Mouse (Mus musculus): ENCODE data around the gene Epn3. TPM values are rescaled to one million over a fixed set of nuclear protein-coding genes. Genes with fewer than 3 reads are reported as not detected.

Gene Epn3
- polyA plus RNA-seq, 1 experiment from 2014 or later: 0.78 TPM

Other genes starting within 250 kb of the Epn3 start
- gene Gm21885, start 218.1 kb downstream of the Epn3 start, polyA plus RNA-seq (2015; fragmentation: Nextera tagmentation; extraction: Ambion mirVana): not detected in 2 replicates
- 124 and 132 TPM in 2 replicates for gene Luc7l3, start 178.0 kb downstream of the Epn3 start, polyA plus RNA-seq (2015; fragmentation: Nextera tagmentation; extraction: Ambion mirVana)
- 16.2 and 20.0 TPM in 2 replicates for gene Ankrd40, start 172.0 kb downstream of the Epn3 start, polyA plus RNA-seq (2015; fragmentation: Nextera tagmentation; extraction: Ambion mirVana)
- 2.6 and 2.8 TPM in 2 replicates for gene Abcc3, start 107.0 kb downstream of the Epn3 start, polyA plus RNA-seq (2015; fragmentation: Nextera tagmentation; extraction: Ambion mirVana)
- 0.21 and 0.23 TPM in 2 replicates for gene Cacna1g, start 25.8 kb downstream of the Epn3 start, polyA plus RNA-seq (2015; fragmentation: Nextera tagmentation; extraction: Ambion mirVana)
- 0.09 TPM in 1 of 2 replicates, not detected in the other for gene Spata20, start 13.8 kb downstream of the Epn3 start, polyA plus RNA-seq (2015; fragmentation: Nextera tagmentation; extraction: Ambion mirVana)
- 0.14 and 0.17 TPM in 2 replicates for gene Mycbpap, start 21.8 kb upstream of the Epn3 start, polyA plus RNA-seq (2015; fragmentation: Nextera tagmentation; extraction: Ambion mirVana)
- 2.4 and 3.2 TPM in 2 replicates for gene Rsad1, start 49.3 kb upstream of the Epn3 start, polyA plus RNA-seq (2015; fragmentation: Nextera tagmentation; extraction: Ambion mirVana)
- gene Chad, start 65.1 kb upstream of the Epn3 start, polyA plus RNA-seq (2015; fragmentation: Nextera tagmentation; extraction: Ambion mirVana): 0.94 and 1.3 TPM in 2 replicates
- 2.7 and 3.0 TPM in 2 replicates for gene Acsf2, start 101.9 kb upstream of the Epn3 start, polyA plus RNA-seq (2015; fragmentation: Nextera tagmentation; extraction: Ambion mirVana)
- 114 and 118 TPM in 2 replicates for gene Lrrc59, start 129.8 kb upstream of the Epn3 start, polyA plus RNA-seq (2015; fragmentation: Nextera tagmentation; extraction: Ambion mirVana)
- gene Mrpl27, start 153.8 kb upstream of the Epn3 start, polyA plus RNA-seq (2015; fragmentation: Nextera tagmentation; extraction: Ambion mirVana): 109 and 134 TPM in 2 replicates
- gene Eme1, start 154.0 kb upstream of the Epn3 start, polyA plus RNA-seq (2015; fragmentation: Nextera tagmentation; extraction: Ambion mirVana): 16.2 and 16.8 TPM in 2 replicates
- gene Xylt2, start 177.5 kb upstream of the Epn3 start, polyA plus RNA-seq (2015; fragmentation: Nextera tagmentation; extraction: Ambion mirVana): 13.0 and 15.4 TPM in 2 replicates
- gene Gm11541, start 204.5 kb upstream of the Epn3 start, polyA plus RNA-seq (2015; fragmentation: Nextera tagmentation; extraction: Ambion mirVana): 0.08 and 0.13 TPM in 2 replicates
- gene Cdc34b, start 241.8 kb upstream of the Epn3 start, polyA plus RNA-seq (2015; fragmentation: Nextera tagmentation; extraction: Ambion mirVana): 0.12 TPM in 1 of 2 replicates, not detected in the other